Mouse (Mus musculus) lung, postnatal 0 days (tissue): ENCODE results near the gene Brsk2.

Experiments used
- CTCF ChIP-seq: IDR thresholded peaks from 2 replicates; pipeline ENCODE4 v1.5.1; 2016; ENCODE audit warnings: antibody characterized with exemption, mild to moderate bottlenecking
- EP300 ChIP-seq: IDR thresholded peaks from 2 replicates; pipeline ENCODE4 v1.6.1; 2016; ENCODE audit warnings: antibody characterized with exemption, mild to moderate bottlenecking, control low read depth

GRCm38 (mm10) chr7:141918407-141918806 lies 31.1 kb upstream of the Brsk2 start, which contains the start of gene Tollip:
- TF ChIP-seq CTCF = no peak
- TF ChIP-seq EP300 = no peak
